Mouse (Mus musculus) right cerebral cortex, postnatal 4 days (tissue): Measurements from ENCODE around the gene Ror2.
A peak's percentile ranks its signal among the peaks of the same experiment; 100 is the strongest.
"Not testable (repeated sequence)": the region's sequence is repeated elsewhere in the genome, so short reads cannot be mapped to it uniquely, and the experiment has no call there.

Experiments
- DNase-seq: peaks from one replicate; pipeline ENCODE4 v3.0.0-alpha.2; 2022

The Ror2 gene

DNA sequence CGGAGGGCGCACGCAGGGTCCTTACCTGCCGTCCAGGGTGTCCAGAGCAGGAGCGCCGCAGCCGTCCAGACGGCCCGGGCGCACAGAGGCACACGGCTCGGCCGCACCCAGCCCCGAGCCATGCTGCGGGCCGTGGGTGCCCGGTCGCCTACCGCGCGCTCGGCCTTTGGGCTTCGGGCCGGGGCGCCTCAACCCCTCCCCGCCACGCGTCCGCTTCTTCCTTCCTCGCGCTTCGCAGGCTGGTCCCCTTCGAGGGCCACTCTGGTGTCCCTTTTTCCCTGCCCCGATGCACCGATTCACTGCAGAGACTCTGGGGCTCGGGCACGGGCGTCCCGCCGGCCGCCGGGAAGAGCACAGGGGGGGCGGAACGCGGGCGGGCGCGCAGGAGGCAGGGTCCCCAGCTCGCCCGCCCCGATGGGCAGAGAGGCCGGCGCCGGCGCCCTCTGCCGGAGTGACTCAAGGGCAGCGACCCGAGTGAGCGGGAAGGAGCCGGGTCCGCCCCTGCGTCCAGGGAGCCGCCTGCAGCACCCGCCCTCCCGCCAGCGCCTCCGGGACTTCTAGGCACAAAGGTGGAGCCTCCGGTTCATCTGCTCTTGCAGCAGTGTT, at the start of gene Ror2:
TSS of gene Ror2 (minus strand) at position 369 of the 606 bp plus-strand sequence.
- peak; percentile 55 for DNase-seq

DNA sequence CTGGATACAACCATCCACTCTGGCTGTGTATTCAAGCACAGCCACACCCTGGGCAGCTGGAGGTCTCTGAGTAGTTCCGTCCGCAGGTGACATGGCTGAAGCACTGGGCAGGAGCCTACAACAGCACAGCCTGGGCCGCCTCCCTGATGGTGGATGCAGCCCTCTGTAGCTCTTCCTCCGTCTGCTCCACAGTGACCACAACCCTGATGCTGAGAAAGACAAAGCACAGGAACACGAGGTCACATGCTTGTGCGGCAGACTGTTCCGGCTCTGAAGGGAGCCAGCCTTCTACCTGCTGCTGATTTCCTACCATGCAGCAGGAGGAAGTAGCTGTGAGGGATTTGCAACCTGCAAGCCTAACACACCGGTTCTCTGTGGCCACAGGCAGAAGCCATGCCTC, 47.8 kb upstream of the Ror2 start:
- DNase-seq, result no peak

DNA sequence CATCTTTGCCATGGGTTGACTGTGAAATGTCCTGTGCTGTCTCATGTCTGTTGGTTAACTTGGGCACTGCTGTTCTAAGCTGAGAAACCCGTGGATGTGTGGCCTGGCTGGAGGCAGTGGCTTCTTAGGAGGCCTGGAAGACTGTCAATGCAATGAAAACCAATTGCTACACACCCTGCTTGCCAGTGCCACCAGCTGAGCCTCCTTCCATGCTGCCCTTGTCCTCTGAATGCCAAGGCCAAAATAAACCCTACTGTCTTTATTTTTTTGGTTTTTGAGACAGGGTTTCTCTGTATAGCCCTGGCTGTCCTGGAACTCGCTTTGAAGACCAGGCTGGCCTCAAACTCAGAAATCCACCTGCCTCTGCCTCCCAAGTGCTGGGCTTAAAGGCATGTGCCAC, 44.3 kb upstream of the Ror2 start:
- DNase-seq, result no peak

DNA sequence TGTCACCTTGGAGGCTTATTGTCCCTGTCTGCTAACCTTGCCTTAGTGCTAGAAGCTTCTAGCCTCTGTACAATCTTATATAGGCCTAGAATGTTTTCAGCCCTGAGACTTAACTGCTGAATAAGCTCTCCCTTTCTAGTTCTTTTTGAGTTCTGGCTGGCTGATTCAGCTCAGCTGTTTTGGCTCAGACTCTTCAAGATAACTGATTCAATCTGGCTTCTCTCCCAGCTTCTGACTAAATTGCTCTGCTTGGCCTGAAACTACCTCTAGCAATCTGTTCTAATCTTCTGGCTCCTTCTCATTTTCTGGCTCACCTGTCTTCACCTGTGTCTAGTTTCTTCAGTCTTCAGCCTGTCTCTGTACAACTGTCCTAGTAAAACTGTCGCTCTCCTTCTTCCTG, 39.6 kb upstream of the Ror2 start:
- DNase-seq, result no peak

DNA sequence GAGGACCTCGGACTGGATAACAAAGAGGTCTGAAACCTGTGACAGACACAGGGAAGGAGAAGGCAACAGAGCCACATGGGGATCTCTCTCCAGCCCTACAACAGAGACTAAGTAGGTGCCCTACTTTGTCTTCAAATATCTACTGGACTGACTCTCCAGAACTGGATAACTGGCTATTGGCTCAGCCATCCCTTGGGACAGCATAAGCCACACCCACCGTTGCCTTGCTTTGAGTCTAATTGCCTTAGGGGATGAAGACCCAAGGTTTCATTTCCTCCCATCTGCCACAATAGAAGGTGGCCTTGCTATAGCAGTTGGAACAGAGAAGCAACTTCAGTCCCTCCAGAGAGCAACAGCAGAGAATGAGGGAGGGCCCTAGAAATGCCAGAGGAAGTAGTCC, 37.7 kb upstream of the Ror2 start:
- DNase-seq, result no peak

DNA sequence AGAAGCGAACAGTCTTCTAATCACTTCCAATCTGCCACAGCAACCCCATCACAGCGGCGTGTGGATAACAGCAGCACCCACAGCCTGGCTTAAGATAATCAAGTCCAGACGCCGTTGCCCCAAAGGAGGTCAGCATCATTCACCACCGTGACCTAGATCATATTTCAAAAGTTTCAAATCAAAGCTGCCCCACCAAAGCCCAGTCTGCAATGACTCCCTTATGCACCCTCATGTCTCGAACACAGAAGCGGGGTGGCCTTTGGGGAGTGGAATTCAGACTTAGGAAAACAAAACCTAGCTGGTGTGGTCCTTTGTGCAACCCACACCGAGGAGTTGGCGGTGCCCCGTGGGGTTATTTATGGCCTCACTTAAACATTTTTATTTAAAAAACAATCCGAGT, 35.0 kb upstream of the Ror2 start:
- DNase-seq, result no peak

DNA sequence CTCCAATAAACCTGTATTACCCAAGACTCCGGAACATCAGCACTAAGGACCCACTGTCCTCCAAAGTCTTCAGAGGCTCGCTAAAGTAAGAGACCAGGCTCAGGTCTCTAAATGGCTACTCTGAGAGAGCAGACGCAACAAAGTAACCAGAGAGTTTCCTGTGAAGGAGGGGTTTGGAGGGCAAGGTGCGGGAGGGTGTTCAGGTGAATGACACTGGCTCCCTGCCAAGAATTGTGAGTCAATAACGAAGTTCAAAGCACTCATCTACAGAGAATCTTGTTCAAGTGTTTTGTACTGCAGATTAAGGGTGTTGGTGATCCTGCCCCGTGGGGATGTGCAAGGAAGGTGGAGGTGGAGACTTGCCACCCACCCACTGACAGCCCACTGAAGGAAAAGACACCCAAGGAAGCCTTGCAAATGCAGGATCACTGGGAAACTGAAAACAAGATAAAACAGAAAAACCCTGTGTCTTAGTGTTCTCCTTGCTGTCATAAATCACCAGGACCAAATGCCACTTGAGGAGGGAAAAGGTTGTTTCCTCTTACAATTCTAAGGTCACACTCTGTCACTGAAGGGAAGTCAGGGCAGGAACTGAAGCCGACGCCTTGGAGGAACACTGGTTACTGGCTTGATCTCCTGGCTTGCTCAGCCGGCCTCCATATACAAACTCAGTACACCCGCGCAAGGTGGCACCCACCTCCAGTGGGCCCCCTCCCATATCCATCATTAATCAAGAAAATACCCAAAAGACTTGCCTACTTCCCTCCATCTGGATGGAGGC, 30.8 kb upstream of the Ror2 start:
- DNase-seq, result no peak

GRCm38 (mm10) chr13:53315757-53316156, 29.8 kb upstream of the Ror2 start:
- not testable (repeated sequence) for DNase-seq

DNA sequence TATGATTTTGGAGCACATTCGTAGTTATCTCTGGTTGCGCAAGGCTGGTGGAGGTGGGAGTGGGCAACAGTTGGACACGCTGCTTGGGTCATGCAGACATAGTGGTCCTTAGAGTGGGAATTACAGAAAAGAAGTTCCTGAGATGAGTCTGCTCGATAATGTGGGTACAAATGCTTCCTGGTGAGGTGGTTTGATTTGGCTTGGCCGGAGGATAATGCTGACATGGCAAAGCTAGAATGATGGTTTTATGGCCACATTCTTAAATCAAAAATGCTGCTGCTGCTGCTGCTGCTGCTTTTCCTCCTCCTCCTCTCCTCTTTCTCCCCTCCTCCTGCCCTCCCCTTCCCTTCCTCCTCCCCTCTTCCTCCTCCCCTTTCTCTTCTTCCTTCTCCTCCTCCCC, 24.5 kb upstream of the Ror2 start:
- no peak for DNase-seq

GRCm38 (mm10) chr13:53309661-53310160, 23.8 kb upstream of the Ror2 start:
- peak; percentile 30 for DNase-seq

- DNase-seq, result no peak
These were observed 23.2 kb upstream of the Ror2 start for GRCm38 (mm10) chr13:53309148-53309547.

- DNase-seq, result no peak
These were observed 20.9 kb upstream of the Ror2 start for GRCm38 (mm10) chr13:53306836-53307235.

DNA sequence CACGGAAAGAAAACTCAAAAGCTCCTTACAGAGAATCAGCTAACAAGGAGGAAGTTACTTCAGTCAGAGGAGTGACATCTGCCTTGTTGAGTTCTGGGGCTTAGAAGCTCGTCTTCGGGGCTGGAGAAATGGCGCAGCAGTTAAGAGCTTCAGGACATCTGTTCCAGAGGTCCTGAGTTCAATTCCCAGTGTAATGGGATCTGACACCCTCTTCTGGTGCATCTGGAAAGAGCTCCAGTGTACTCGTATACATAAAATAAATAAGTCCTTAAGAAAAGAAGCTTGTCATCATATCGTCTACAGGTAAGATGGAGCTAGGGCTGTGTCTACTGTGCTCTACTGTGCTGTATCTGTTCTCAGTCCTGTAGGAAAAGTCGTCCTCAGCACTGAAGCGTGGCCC, 19.3 kb upstream of the Ror2 start:
- DNase-seq, result no peak

DNA sequence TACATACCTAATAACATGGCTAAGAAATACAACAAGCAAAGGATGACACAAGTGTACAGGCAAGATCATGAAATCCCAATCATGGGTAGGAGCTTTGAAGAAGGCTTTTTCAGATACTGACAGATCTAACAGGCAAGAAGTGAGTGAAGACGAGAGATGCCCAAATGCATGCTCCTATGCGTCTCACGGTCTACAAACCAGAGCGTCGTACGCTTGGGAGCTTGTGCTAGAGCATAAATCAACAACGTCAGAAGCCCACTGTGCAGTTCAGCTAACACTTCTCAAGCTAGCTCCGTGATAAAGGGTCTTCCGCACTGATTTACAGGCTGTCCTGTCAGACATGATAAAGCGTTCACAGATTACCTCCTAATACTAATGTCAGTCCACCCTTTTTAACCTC, 16.8 kb upstream of the Ror2 start:
- no peak for DNase-seq

DNA sequence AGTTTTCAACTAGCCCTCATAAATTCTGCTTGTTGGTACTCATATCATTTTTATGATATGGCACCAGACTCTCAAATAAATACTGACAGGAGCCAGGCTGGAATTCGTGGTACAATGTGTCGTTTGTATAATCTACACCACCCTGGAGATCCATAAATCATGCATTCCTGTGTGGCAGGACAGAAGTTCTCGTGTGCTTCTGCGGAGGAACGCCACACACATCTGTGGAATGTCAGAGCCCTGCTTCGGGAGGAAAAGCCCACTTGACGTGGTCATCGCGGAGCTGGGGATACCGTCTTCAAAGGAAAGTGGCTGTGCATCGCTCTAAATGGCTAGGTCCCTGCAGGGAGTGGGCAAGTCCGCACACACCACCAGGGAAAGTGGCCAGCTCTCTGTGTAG, 7.1 kb upstream of the Ror2 start:
- DNase-seq, result no peak

GRCm38 (mm10) chr13:53292244-53292643, 6.3 kb upstream of the Ror2 start:
- DNase-seq, result no peak

- peak; percentile 45 for DNase-seq
These were observed 616 bp downstream of the Ror2 start for GRCm38 (mm10) chr13:53285261-53285755.

DNA sequence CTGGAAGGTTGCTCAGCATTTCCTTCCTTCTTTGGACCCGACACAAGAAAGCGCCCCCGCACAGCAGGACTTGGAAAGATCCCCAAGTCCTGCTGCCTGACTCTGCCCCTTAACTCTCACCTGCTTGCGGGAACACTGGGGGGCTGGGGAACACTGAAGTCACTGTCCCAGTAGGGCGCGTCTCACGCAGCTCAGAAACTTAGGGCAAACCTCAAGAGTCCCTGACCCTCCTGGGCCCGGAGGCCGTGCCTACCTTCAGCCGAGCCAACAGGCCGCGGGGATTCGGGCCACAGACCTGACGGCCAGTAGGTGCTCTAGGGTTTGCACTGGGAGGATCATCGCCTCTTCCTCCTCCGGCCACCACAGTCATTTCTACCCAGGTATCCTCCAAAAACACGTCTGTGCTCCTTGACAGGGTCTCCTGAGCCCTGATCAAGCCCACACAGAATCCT, 1.2 kb downstream of the Ror2 start:
- no peak for DNase-seq

DNA sequence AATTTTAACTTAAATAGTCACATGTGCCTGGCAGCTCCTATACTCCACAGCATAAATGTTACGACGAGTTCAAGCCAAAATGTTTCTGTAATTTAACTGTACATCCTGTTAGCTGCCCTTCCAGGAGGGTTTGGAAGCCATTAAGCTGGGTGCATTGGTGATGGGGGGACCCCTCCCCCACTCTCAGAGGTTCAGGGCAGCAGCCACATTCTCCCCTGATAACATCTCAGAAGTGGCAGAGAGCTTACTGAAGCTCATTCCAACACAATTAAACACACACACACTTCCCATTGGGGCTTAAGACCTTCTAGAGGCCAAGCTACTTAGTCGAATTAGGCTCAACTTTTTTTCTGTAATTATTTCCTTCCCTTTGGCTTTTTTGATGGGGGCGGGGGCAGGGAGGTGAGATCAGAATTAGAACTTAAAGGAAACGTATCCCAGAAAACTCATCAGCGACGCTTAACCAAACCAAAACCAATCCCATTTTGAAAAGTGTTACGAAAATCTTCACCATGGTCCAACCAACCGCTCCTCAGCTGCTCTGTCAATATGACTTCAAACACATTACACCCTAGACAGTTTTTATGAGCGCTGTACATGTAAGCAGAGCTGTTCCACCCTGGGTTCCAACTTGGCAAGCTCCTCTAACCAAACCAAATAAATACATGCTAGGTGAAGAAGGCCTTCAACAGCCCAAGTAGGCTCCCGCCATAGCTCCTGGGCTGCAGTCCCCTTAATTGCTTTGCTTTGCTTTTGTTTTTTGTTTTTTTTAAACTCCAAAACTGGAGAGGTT, 4.1 kb downstream of the Ror2 start:
- no peak for DNase-seq

- DNase-seq, result no peak
These were observed 7.0 kb downstream of the Ror2 start for GRCm38 (mm10) chr13:53278908-53279307.

GRCm38 (mm10) chr13:53276381-53276780, 9.5 kb downstream of the Ror2 start:
- no peak for DNase-seq

- no peak for DNase-seq
These were observed 10.1 kb downstream of the Ror2 start for GRCm38 (mm10) chr13:53275778-53276177.

- no peak for DNase-seq
These were observed 11.2 kb downstream of the Ror2 start for GRCm38 (mm10) chr13:53274771-53275170.
